Mouse (Mus musculus) G1E (cell line): Measurements from ENCODE around the gene Il12rb1. TPM values are rescaled to one million over a fixed set of nuclear protein-coding genes. Genes with fewer than 3 reads are reported as not detected.

ENCODE experiments used
- ATAC-seq: 2 replicates; pipeline ENCODE4 v1.8.0; 2016; ENCODE audit warnings: mild to moderate bottlenecking; ENCODE audit not compliant: insufficient number of reproducible peaks, poor library complexity, low FRiP score, severe bottlenecking; ENCODE audit errors: extremely low read depth
- DNase-seq: peaks from one replicate; pipeline ENCODE4 v3.0.0; 2012; ENCODE audit warnings: low spot score
- H3K27me3 ChIP-seq: 2 replicates; pipeline ENCODE4 v1.6.1; 2012; ENCODE audit warnings: mild to moderate bottlenecking, low read length, inconsistent platforms; ENCODE audit not compliant: insufficient read depth
- H3K36me3 ChIP-seq: replicated peaks from 2 replicates; pipeline ENCODE3; 2012; ENCODE audit warnings: mild to moderate bottlenecking, inconsistent platforms
- H3K4me1 ChIP-seq: 2 replicates; pipeline ENCODE4 v1.6.1; 2012; ENCODE audit warnings: low read depth, low read length, inconsistent platforms, mixed read lengths; ENCODE audit not compliant: insufficient read depth
- H3K4me3 ChIP-seq: 2 replicates; pipeline ENCODE4 v1.5.1; 2012; ENCODE audit warnings: low read depth, mild to moderate bottlenecking, inconsistent platforms, low read length, moderate library complexity, mixed read lengths
- H3K9me3 ChIP-seq: replicated peaks from 2 replicates; pipeline ENCODE4 v1.6.1; 2012; ENCODE audit warnings: inconsistent platforms
- CTCF ChIP-seq: IDR thresholded peaks from 2 replicates; pipeline ENCODE4 v1.5.1; 2012; ENCODE audit warnings: low read depth, low read length, inconsistent platforms, mixed read lengths
- GATA1 ChIP-seq: IDR thresholded peaks from 2 replicates; pipeline ENCODE4 v1.6.1; 2012; ENCODE audit warnings: borderline replicate concordance, low read length, inconsistent platforms, mixed read lengths
- GATA2 ChIP-seq: IDR thresholded peaks from 2 replicates; pipeline ENCODE4 v1.6.1; 2012; ENCODE audit warnings: low read depth, low read length, inconsistent platforms, borderline replicate concordance
- POLR2AphosphoS5 ChIP-seq: IDR thresholded peaks from 2 replicates; pipeline ENCODE4 v1.6.1; 2012; ENCODE audit warnings: low read depth, low read length, inconsistent platforms; ENCODE audit not compliant: insufficient replicate concordance
- TAL1 ChIP-seq: conservative IDR thresholded peaks from 2 replicates; pipeline ENCODE4 v1.6.1; 2012; ENCODE audit warnings: low read depth, low read length, inconsistent platforms, mixed read lengths
- polyA plus RNA-seq: library from polyadenylated mRNA; stranded (reverse); fragments of >175 nt; gene quantifications from 2 replicates; pipeline ENCODE4 v1.2.3, GENCODE M21; 2012
- total RNA-seq, 2 experiments: library from RNA; stranded (forward) in 1 of 2; stranded (reverse) in 1 of 2; fragments of 200-1000 nt in 1 of 2; fragments of >200 nt in 1 of 2; fragmentation: Nextera tagmentation in 1 of 2; gene quantifications; 2 replicates each; pipeline ENCODE4 v1.2.3; 2014 to 2017

Il12rb1 gene
- total and polyA plus RNA-seq, 3 experiments = 1.9 to 5.6 (median 2.3) TPM

GRCm38 (mm10) chr8:70807304-70807703, 945 bp upstream of the Il12rb1 start:
- Histone ChIP-seq H3K27me3 (peaks cover 10% of the 10 kb centered on the region; the same call in 1 of the 2 replicates), H3K36me3 (peaks cover 2% of the 10 kb centered on the region), H3K9me3 (no peaks in the 10 kb centered on the region), H3K4me1 (peaks cover 89% of the 10 kb centered on the region), H3K4me3 (no peak overlapping the region)
- no peak for TF ChIP-seq GATA1
- no peak for TF ChIP-seq GATA2
- no peak for TF ChIP-seq POLR2AphosphoS5
- TF ChIP-seq CTCF = no peak
- TF ChIP-seq TAL1 = no peak
- DNase-seq (no peak), ATAC-seq (no peak)

- H3K4me3 ChIP-seq = no peak overlapping the region
- TF ChIP-seq CTCF (no peak), TAL1 (no peak), GATA1 (no peak), GATA2 (no peak), POLR2AphosphoS5 (no peak)
Measured at GRCm38 (mm10) chr8:70808955-70809701, 879 bp downstream of the Il12rb1 start.

GRCm38 (mm10) chr8:70810962-70811680, 2.9 kb downstream of the Il12rb1 start:
- H3K4me1 ChIP-seq = peaks cover 84% of the 10 kb centered on the region
- no peak overlapping the region; the same call in 1 of the 2 replicates for H3K4me3 ChIP-seq
- no peaks in the 10 kb centered on the region for H3K9me3 ChIP-seq
- peak; percentile 41 for DNase-seq
- TF ChIP-seq GATA1 (no peak), POLR2AphosphoS5 (no peak), CTCF (no peak), GATA2 (no peak), TAL1 (no peak)
- H3K27me3 ChIP-seq = peaks cover 31% of the 10 kb centered on the region
- 0 out of 2 replicates have a peak, but pooled peaks have one; percentile 50 for ATAC-seq
- peaks cover 13% of the 10 kb centered on the region for H3K36me3 ChIP-seq

More at GRCm38 (mm10) chr8:70808955-70809701, 879 bp downstream of the Il12rb1 start:
- Histone ChIP-seq H3K9me3 (no peaks in the 10 kb centered on the region), H3K4me1 (peaks cover 89% of the 10 kb centered on the region), H3K27me3 (peaks cover 24% of the 10 kb centered on the region), H3K36me3 (peaks cover 6% of the 10 kb centered on the region)
- no peak for DNase-seq
- ATAC-seq = no peak

- peaks cover 31% of the 10 kb centered on the region for H3K27me3 ChIP-seq
- peaks cover 84% of the 10 kb centered on the region for H3K4me1 ChIP-seq
- no peak for DNase-seq
- no peaks in the 10 kb centered on the region for H3K9me3 ChIP-seq
- no peak overlapping the region for H3K4me3 ChIP-seq
- ATAC-seq = no peak
- peaks cover 13% of the 10 kb centered on the region for H3K36me3 ChIP-seq
- TF ChIP-seq TAL1 = no peak
- TF ChIP-seq CTCF = no peak
- no peak for TF ChIP-seq POLR2AphosphoS5
- no peak for TF ChIP-seq GATA1
- no peak for TF ChIP-seq GATA2
Measured at GRCm38 (mm10) chr8:70812055-70812454, 3.8 kb downstream of the Il12rb1 start.

GRCm38 (mm10) chr8:70812885-70813284, 4.6 kb downstream of the Il12rb1 start:
- ATAC-seq = no peak
- no peak for DNase-seq
- Histone ChIP-seq H3K27me3 (peaks cover 31% of the 10 kb centered on the region), H3K4me1 (peaks cover 82% of the 10 kb centered on the region), H3K4me3 (no peak overlapping the region), H3K9me3 (no peaks in the 10 kb centered on the region), H3K36me3 (peaks cover 13% of the 10 kb centered on the region)
- TF ChIP-seq GATA1 = no peak
- TF ChIP-seq CTCF = no peak
- TF ChIP-seq TAL1 = no peak
- TF ChIP-seq GATA2 = no peak
- no peak for TF ChIP-seq POLR2AphosphoS5

GRCm38 (mm10) chr8:70816679-70817078, 8.4 kb downstream of the Il12rb1 start:
- DNase-seq = peak; percentile 69
- H3K27me3 ChIP-seq = peaks cover 22% of the 10 kb centered on the region
- H3K36me3 ChIP-seq = peaks cover 42% of the 10 kb centered on the region

More at GRCm38 (mm10) chr8:70816679-70817078, 8.4 kb downstream of the Il12rb1 start:
- Histone ChIP-seq H3K4me3 (peak overlapping the region; percentile 72), H3K4me1 (peaks cover 67% of the 10 kb centered on the region), H3K9me3 (no peaks in the 10 kb centered on the region; the same call in 1 of the 2 replicates)
- TF ChIP-seq TAL1 (no peak), GATA1 (no peak), GATA2 (no peak), POLR2AphosphoS5 (no peak), CTCF (no peak)
- ATAC-seq = peak; percentile 59
